Mouse (Mus musculus) adrenal gland, postnatal 14 days (tissue): ENCODE measurements around the gene Kcna6. TPM values are rescaled to one million over a fixed set of nuclear protein-coding genes. Genes with fewer than 3 reads are reported as not detected.

ENCODE experiments used
- DNase-seq: peaks from one replicate; pipeline ENCODE4 v3.0.0; 2021; ENCODE audit warnings: mixed read lengths
- long read RNA-seq, 2 experiments: library from polyadenylated mRNA; stranded (forward); transcript quantifications; one replicate each; pipeline ENCODE4 v2.0.0; 2021
- total RNA-seq: library from RNA; stranded (reverse); gene quantifications from 2 replicates; pipeline ENCODE4 v1.2.3, GENCODE M21; 2021

Gene Kcna6
- 2.3 and 3.9 TPM in 2 replicates for total RNA-seq
- long read RNA-seq, experiment 1, partial matches to known transcripts, result 0 of 1 reads
- long read RNA-seq, experiment 1, other reads (novel, unspliced or antisense), result 0 of 1 reads
- long read RNA-seq, experiment 2, result 0 reads

DNA sequence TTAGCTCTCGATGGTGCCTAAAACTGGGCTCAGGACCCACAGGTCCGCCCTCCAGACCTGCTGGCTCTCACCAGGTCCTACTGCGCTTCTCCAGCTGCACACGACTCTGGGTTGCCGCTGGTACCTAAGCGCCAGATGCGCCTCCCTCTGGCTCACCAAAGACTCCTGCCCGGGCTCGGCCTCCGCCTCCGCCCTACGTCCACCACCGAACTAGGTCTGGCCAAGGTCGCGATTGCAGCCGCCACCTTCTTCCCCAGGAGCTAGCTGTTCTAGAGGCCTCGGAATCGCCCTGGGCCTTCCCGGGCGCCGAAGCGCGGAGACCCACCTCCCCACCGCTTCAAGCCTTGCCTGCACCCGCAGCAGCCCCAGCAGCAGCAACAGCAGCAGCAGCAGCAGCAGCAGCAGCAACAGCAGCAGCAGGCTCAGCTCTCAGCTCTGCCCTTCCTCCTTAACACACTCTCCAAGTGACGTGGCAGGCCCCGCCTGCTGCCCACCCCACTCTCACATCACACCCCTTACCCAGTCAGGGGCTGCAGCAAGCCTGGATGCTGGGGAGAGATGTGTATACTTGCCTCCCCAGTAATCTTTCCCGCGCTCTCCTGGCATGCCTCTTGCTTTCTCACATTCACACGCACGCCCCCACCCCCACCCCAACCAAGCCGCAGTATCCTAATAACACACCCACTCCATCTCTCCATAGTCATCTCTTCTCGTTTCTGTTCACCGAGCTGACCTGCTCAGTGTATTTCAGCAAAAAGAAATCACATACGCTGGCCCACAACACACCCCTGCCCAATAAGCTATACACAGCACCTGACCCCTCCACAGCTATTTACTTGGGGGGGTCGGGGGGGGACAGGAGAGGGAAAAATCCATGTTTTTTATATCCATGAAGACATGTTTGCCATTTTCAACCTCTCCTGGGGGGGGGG, at the start of gene Kcna6:
Gene Kcna6, minus strand, starts transcription at position 464 of the 932 bp plus-strand sequence.
- peak; percentile 6 for DNase-seq

DNA sequence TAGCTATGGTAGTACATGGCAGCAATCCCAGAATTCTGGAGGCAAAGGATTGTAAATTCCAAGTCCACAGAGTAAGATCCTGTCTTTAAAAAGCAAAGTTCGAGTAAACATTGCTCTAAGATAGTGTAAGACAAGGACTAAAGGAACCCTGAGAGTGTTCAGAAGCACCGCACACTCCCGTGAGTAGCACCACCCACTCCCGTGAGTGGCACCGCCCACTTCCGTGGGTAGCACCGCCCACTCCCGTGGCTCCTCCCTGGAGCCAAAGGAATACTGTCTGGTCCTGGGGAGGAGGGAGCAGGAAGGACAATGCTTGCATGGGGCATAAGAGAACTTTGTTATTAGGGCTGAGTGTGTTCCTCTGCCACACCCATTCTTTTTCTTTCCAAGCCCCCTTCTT, 48.4 kb upstream of the Kcna6 start:
- no peak for DNase-seq

DNA sequence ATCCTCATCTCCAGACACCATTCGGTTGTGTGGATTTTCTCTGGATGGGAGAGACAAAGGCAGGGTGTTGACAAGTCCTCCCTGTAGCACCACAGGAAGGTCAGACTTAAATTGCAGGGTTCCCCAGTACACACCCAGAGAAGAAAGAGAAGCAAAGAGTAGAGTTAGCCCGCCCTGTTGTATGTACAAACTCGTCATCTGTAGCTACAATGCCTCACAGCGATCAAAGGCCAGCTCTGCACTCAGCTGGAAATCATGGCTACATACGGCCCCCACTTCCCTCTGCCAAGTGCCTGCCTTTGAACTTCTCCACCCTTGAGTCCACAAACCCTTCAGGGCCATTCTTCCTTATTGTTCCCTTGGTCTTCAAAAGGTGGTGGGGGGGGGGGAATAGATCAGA, 43.7 kb upstream of the Kcna6 start:
- DNase-seq, result no peak

DNA sequence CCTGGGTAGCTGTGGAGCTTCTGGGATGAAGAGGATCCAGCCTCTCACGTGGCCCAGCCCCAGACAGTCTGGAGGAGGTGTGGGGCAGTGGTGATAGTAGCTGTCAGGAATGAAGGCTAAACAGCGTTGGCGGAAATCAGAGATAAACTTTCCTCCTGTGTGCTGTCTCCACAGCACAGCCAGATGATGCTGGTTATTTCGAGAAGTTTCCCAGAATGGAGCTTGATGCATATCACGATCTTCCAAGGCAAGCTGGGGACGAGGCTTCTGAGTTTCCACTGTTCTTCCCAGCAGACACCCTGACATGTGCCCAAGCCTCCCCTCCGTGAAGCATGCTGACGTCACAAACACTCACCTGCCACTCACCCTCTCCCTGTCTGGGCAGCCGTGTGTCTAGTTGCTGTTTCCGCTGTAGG, 43.2 kb upstream of the Kcna6 start:
- DNase-seq, result no peak

DNA sequence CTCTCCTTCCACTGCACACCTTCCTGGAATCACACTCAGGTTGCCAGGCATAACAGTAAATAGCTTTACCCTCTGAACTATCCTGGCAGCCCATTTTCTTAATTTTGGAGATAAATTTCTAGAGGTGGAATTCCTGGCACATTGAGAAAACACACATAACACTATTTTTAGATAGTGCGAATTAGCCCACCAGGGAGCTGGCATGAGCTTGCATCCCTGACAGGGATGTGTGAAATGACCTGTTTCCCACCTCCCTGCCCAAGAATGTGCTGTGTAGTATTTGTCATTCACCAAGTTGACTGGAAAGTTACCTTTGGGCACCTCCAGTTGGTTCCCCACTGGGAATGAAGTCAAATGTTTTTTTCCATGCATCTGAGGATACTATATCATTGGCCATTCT, 42.6 kb upstream of the Kcna6 start:
- no peak for DNase-seq

DNA sequence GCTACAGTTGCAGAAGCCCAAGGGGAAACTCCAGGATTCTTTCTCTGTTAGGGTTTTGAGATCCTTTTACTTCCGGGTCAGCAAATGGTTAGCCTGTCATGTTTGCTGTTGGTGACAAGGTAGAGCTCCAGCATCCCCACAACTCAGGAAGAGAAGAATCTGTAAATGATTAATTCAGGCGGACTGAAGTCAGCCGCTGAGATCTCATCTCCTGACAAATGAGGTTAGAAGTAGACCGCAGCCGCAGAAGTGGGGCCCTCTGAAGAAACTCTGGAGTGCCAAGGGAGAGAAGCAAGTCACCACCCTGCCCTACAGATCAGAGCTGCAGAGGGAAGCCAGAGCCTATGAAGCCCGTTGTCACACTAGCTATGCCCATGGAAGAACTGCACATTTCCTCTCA, 37.4 kb upstream of the Kcna6 start:
- no peak for DNase-seq

DNA sequence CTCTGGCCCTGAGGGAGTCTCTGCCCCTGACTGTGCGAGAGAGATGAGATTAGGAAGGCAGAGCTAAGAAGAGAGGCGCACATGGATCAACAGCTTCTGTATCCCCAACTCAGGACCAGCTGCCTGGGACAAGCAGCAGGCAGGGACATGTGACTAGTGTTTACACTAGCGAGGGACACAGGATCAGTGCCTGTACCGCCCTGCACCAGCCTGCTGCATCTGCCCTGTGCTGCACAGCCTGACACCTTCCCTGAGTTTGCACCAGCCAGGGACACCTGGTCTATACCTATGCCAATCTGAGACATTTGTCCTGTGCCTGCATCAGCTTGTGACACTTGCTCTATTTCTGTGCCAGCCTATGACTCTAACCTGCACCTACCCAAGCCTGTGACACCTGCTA, 33.4 kb upstream of the Kcna6 start:
- no peak for DNase-seq

DNA sequence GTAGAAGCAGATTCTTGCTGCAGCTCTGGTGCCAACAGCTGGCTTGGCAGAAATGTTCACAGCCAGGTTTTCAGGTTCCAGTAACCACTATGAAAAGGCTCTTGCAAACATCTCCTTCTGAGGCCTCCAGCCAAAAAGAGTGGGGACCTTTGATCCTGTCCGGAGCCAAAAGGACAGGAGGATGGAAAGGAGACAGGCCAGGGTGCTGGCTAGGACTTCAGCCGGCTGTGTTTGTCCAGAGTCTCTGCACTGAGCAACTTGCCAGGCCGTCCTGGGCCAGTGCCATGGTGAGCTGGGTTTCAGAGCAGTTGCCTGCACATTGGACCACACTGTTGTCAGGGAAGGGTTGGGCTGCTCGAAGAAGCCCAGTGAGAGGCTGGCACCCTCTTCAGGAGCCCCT, 31.9 kb upstream of the Kcna6 start:
- DNase-seq, result no peak

DNA sequence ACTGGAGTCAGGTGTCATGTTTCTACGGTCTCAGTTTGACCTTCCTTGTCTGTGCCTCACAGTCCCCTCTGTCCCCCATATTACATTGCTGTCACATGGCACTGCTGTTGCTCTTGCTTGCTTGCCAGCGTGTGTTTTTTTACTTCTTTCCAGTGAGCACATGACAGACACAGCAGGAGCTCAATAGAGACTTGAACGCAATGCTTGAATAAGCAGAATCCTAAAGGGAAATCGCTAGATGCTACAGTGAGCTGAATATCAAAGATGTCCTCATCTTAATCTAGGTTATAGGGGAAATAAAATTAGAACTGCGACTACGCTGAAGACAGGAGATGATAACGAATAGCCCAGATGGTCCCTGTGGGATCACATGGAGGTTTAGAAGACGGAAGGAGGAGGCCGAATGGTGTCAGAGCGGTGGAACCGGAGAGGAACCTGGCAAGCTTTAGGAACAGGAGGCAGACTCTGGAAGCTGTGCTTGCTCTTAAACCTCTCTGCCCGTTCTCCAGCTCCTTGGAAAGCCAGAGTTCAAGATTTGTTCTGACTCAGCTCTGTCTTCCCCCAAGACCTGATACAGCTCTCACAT, 29.8 kb upstream of the Kcna6 start:
- no peak for DNase-seq

DNA sequence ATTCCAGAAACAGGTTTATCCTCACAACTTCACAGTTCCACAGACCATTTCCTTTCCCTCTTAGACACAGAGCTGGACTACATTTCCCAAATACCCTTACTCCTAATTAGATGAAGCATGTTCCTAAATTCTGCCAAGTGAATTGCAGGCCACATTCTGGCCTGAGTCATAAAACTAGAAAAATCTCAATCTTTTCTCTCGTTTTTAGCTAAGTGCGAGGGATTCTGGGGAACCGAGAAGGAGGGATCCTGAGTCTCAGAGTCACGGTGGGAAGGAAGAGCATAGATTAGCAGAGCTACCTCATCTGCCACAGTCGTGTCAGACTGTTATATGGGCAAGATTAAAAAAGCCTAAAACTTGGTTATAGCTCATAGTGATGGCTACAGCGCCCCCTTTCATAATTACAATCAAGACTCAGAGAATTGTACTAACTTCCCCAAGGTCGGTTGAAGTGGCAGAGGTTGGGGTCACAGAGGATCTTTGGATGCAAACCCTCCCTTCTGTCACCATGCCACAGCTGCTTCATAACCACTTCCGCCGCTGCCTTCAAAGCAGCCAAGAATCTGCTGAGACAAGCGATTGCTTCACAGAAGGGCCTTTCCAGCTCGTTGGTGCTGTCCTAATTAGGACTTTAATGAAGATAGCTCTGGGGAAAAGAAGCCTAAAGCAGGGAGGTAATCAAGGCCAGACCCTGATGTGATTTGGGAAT, 28.6 kb upstream of the Kcna6 start:
- DNase-seq, result peak; percentile 12

DNA sequence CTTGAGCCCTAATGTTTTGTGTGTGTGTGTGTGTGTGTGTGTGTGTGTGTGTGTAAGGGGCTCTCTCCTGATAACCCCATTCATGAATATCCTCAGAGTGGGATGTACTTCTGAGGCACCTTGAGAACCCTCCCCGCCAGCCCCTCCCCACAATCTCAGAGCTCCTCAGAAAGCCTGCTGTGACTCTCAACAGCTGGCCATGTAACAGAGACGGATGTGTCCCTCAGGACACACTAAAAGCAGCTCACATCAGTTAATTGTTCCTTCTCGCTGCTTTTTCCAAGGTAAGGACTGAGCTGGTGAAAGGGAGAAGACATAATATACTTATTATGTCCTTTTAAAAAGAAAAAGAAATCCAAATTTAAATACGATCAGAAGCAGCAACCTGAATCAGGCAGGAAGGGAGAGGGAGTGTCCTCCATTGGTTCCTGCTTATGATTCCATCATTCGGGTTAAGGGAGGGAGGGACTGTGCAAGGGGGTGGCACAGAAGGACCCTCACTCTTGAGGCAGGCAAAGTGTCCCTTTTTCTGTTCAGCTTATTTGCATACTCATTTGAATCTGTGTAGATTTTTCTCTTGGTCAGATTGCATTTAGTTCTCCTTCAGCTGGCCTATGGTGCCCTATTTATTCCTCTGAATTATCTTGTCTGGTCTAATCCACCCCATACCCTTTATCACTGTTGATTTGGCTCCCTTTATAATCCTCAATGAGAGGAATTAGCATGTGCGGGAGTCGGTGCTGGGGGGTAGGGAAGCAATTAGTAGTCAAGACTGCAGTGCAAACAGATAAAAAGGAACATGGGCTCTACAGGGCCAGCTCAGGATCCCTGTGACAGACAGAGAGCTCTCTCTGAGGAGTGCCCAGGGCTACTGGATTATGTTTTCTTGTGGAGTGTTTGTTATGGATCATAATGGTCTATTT, 27.4 kb upstream of the Kcna6 start:
- no peak for DNase-seq

DNA sequence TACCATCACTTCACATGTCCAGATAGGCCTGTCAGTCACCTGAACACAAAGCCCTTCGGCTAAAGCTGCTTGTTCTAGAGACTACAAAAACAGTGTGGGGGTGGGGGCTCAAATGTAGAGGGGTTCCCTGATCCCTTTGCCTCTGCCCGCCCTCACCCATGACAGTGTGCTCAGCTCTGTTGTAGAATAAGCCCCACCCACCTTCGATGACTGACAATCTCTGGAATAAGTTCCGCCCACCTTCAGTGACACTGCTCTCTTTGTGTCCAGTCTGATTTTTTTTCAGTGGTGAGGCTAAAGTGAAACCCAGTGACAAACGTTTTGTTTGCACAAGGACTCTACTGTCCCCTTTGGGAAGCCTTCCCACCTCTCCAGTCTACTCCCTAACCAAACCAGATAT, 26.1 kb upstream of the Kcna6 start:
- DNase-seq, result no peak

DNA sequence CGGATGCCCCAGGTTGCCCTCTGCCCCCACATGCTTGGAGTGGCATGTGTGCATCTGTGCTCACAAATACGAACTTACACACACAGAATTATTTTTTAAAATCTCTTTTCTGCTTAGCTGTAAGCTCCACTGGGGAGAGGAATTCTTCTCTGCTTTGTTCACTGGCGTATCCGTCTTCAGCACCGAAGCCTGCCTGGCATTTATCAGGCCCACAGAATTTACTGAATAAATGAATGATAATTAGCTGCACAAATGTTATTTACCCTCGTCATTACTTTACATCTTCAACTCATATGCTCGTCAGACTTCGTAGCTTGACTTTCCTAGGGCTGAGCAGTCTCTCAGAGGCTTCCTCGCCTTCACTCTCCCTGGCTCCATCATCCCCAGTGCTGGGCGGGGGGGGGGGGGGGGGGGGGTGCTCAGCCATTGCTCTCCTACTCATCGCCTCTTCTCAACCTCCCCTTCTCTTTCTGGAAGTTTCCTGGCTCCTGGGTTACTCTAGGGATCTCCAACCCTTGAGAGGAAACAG, 24.2 kb upstream of the Kcna6 start:
- no peak for DNase-seq

DNA sequence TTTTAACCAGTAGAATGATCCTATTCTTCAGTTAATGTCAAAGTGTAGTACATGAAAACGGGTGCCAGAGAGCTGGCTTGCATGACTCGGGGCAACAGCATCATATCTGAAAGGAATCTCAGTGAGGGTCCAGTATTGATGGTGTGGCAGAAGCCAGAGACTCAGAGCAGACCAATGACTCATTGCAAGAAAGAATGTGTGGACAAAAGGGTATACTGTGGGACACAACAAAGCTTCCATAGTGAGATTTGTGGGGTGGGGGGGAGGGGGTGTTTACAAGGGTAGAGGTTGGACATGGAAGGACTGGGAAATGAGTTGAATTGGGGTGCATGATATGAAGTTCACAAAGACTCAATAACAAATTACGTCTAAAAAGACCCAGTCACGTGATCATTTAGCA, 20.9 kb upstream of the Kcna6 start:
- no peak for DNase-seq

DNA sequence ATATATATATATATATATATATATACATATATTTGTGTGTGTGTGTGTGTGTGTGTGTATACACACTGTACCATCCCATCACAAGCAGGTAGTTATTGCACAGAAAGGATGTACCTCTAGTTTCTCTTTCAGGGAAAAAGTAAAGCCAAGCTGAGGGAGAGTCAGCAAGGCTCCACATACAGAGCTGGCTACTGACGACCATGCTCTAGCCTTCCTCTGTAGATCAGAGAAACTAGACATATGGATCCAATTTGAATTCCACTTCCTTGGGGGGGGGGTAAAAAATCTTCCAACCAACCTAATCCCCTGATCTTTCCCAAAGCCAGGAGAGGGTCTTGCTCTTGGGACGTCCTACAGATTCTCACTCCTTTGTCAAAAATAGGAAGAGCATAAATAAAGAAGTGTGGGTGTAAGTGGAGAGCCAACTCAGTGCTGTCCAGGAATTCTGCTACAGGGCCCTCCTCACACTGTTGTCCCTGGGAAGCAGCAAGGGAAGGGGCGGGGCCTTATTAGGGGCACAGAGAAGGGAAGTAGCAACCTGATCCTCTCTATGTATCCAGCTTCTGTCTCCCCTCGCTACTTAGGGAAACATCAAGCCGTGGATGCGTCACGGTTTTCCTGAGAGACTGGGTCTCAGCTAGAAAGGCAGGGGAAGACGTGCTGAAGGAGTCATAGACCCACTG, 15.4 kb upstream of the Kcna6 start:
- no peak for DNase-seq

DNA sequence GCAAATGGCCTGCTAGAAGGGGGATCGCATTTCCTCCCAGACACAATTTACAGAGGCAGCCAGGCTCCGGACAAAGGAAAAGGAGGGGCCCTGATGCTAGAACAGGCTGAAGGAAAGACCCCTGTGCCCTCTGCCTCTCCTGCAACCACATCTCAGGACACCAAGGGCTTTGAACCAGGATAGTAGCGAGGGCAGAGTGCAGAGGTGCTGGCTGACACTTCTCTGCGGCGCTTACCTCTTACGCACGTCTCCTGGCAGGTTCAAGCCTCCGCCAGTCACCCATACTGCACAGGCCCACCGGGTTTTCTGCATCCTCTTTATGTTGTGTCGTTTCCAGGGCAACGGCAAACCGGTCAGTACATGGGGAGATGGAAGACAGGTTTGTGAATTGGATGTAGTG, 12.0 kb upstream of the Kcna6 start:
- DNase-seq, result no peak

DNA sequence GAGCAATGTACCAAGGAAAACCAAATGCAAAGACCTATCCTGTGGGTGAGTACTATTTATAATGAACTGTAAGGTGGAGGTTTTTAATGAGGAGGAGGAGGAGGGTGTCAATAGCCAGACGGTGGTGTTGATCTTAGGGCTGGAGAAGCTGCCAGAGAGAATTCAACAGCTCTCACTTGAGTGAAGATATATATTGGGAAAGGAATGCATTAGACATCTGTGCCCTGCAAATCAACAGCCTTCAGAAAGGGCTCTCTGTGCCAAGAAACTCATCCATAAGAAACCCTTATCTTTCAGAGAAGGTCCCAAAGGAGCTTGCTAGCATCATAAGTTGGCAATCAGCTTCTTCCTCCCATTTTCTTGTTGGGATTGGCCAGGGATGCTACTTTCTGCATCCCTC, 5.4 kb upstream of the Kcna6 start:
- no peak for DNase-seq

DNA sequence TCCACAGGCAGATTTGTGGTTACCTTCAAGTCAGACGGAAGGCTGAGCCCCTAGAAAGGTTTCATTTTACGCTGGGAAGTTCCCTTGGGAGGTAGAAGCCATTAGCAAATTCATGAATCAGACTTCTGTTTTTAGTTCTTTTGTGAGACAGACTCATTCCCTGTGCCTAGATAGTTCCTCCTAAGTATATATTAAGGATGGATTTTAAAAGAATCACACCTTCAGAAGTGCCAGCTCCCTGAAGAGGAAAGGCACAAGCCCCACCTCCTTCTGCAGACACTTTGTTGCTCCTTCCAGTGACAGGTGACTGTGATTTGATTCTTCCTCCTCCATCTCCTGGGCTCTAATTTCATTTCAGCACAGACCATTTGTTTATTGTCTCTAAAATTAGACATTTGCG, 2.1 kb upstream of the Kcna6 start:
- no peak for DNase-seq

DNA sequence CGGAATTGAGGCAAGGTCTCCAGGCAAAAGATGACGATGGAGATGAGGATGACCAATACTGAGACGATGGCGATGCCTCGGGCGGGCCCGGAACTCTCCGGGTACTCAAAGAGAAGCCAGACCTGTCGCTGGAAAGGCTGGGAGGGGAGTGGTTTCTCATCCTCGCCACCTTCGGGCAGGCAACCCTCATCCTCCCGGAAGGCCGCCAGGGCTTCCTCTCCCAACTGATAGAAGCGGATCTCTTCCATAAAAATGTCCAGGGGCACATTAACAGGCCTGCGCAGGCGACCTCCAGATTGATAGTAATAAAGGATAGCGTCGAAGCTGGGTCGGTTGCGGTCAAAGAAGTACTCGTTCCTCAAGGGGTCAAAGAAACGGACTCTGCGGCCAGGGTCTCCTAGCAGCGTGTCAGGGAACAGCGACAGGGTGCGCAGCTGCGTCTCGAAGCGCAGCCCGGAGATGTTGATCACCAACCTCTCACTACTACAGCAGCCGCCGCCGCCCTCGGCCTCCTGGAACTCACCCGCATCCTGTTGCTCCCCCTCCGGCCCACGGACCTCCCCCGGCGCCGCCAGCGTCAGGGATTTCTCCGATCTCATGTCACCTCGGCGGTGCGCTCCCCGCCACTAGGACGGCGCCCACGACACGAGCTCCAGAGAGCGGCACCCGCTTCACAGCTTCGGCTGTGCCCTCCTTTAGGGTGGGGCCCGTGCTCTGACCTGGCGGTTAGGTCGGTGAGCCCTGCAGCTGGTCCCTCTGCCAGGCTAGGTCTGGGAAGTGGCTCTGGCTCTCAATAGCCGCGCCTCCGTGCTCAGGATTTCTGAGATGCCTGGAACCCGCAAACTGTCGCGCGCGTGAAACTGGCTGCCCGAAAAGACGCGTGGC, 906 bp downstream of the Kcna6 start:
- DNase-seq, result peak; percentile 36

DNA sequence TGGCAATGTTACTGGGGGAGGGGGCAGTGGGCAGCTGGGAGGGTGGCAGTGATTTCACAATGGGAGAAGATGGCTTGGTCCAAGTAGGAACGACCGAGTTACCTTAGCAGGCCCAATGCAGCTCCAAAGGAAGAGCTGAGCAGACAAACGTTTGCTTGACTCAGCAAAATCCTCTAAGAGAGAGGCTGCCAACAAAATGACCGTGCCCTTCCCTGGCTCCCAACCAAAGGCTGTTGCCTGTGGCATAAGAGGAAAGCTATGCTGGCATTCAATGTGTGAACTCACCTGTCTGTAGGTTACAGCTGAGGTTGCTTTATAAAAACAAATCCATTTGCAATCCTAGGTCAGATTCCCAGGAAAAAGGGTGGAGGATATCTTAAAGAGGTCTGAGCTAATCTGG, 3.5 kb downstream of the Kcna6 start:
- peak; percentile 16 for DNase-seq
